Mouse (Mus musculus) testis, adult 2 months (tissue): ENCODE measurements around the gene Tbc1d8. TPM values are rescaled to one million over a fixed set of nuclear protein-coding genes. Genes with fewer than 3 reads are reported as not detected.

Experiments
- H3K27ac ChIP-seq: fragments of 200-500 bp; 2 replicates; pipeline ENCODE4 v1.5.1; 2012; ENCODE audit warnings: low read depth, low read length; ENCODE audit not compliant: control insufficient read depth, insufficient read depth
- H3K27me3 ChIP-seq: fragments of 200-500 bp; 2 replicates; pipeline ENCODE4 v1.6.1; 2012; ENCODE audit warnings: mild to moderate bottlenecking, low read length, moderate library complexity; ENCODE audit not compliant: control insufficient read depth, insufficient read depth
- H3K36me3 ChIP-seq: fragments of 200-500 bp; 2 replicates; pipeline ENCODE4 v1.6.1; 2012; ENCODE audit warnings: mild to moderate bottlenecking, low read length; ENCODE audit not compliant: control insufficient read depth, insufficient read depth
- H3K4me1 ChIP-seq: fragments of 200-500 bp; 2 replicates; pipeline ENCODE4 v1.6.1; 2012; ENCODE audit warnings: low read length; ENCODE audit not compliant: control insufficient read depth, insufficient read depth
- H3K4me3 ChIP-seq: fragments of 200-500 bp; 2 replicates; pipeline ENCODE4 v1.5.1; 2012; ENCODE audit warnings: low read depth, mild to moderate bottlenecking, low read length, moderate library complexity, mixed read lengths; ENCODE audit not compliant: control insufficient read depth
- CTCF ChIP-seq: fragments of 200-500 bp; IDR thresholded peaks from 2 replicates; pipeline ENCODE4 v1.5.1; 2012; ENCODE audit warnings: low read depth, mild to moderate bottlenecking, inconsistent platforms, low read length, moderate library complexity; ENCODE audit not compliant: control insufficient read depth, insufficient read depth, insufficient replicate concordance
- POLR2A ChIP-seq: fragments of 200-500 bp; IDR thresholded peaks from 2 replicates; pipeline ENCODE4 v1.6.1; 2012; ENCODE audit warnings: low read depth, mild to moderate bottlenecking, inconsistent platforms, low read length, moderate library complexity; ENCODE audit not compliant: control insufficient read depth
- polyA plus RNA-seq: library from polyadenylated mRNA; depleted of rRNA; stranded (reverse); fragments of >200 nt; gene quantifications from 2 replicates; pipeline ENCODE4 v1.2.3, GENCODE M21; 2012

Tbc1d8 gene
- polyA plus RNA-seq, 1 experiment = 10.0 TPM

DNA sequence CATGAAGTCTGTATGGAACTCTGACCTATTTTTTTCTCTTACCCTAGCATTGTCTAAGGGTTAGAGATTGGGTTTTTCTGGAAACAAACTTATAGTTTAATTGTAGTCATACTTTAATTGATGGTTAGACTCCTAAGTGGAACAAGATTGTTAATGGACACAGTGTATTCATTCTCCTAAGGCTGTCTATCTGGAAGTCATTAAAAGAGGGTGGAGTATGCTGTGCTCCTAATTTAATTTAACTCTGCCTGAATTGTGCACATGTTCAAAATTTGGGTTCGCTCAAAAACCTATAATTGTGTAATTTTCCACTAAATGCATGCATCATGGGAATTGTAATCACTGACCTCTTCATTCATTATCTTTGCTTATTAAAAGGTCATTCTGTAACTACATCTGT lies 113.0 kb downstream of the Tbc1d8 start:
- Histone ChIP-seq H3K36me3 (no peaks in the 10 kb centered on the region; the same call in 1 of the 2 replicates), H3K4me1 (peaks cover 11% of the 10 kb centered on the region), H3K27ac (no peak overlapping the region), H3K4me3 (no peak overlapping the region), H3K27me3 (no peaks in the 10 kb centered on the region)
- TF ChIP-seq CTCF (no peak), POLR2A (no peak)

- Histone ChIP-seq H3K4me3 (no peak overlapping the region), H3K27me3 (no peaks in the 10 kb centered on the region), H3K4me1 (peaks cover 8% of the 10 kb centered on the region), H3K36me3 (no peaks in the 10 kb centered on the region), H3K27ac (no peak overlapping the region)
- no peak for TF ChIP-seq CTCF
- no peak for TF ChIP-seq POLR2A
These were observed 116.1 kb downstream of the Tbc1d8 start for GRCm38 (mm10) chr1:39362515-39362893.

DNA sequence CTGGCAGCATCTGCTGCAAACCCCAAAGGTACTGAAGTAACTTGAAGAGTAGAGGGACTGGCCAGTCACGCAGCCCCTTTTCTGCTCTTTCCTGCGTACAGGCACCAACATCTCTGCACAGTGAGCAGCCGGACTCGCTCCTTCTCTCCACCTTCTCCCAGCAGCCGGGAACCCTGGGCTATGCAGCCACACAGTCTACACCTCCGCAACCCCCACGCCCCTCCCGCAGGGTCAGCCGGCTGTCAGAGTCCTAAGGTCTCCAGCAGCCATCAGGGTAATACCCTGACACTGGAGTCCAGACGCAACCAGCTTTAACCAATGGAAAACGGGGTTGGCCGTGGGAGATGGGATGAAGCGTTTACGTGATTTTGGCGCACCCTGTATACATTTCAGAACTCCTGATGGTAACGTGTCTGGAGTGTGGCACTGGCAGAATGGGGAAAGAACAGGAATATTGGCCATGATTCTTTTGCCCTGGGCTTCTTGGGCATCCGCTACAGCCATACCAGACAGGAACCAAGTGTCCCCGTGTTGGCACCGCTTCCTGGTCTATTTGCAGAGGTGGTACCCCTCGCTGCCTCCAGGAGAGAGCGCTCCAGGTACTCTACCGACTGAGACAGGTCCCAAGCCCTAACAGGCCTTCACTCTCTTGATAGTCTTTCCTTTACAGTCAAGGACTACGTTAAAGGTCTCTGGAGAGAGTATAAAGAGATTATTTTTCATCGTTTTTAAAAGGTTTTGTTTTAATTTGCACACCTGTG lies 116.6 kb downstream of the Tbc1d8 start:
- no peak overlapping the region for H3K27ac ChIP-seq
- no peak for TF ChIP-seq POLR2A
- no peaks in the 10 kb centered on the region for H3K27me3 ChIP-seq
- H3K4me1 ChIP-seq = peaks cover 6% of the 10 kb centered on the region
- no peaks in the 10 kb centered on the region for H3K36me3 ChIP-seq
- no peak overlapping the region for H3K4me3 ChIP-seq

GRCm38 (mm10) chr1:39349427-39349826 lies 129.1 kb downstream of the Tbc1d8 start:
- Histone ChIP-seq H3K4me3 (no peak overlapping the region), H3K4me1 (peaks cover 2% of the 10 kb centered on the region; the same call in 1 of the 2 replicates), H3K27ac (peak overlapping the region; percentile 39; the same call in 1 of the 2 replicates), H3K27me3 (no peaks in the 10 kb centered on the region), H3K36me3 (no peaks in the 10 kb centered on the region)
- TF ChIP-seq POLR2A (no peak), CTCF (no peak)

GRCm38 (mm10) chr1:39349001-39349400 lies 129.6 kb downstream of the Tbc1d8 start:
- H3K4me1 ChIP-seq = peaks cover 2% of the 10 kb centered on the region; the same call in 1 of the 2 replicates
- H3K4me3 ChIP-seq = no peak overlapping the region
- peak overlapping the region; percentile 53; the same call in 1 of the 2 replicates for H3K27ac ChIP-seq
- no peaks in the 10 kb centered on the region for H3K27me3 ChIP-seq
- H3K36me3 ChIP-seq = no peaks in the 10 kb centered on the region
- TF ChIP-seq POLR2A = no peak

- Histone ChIP-seq H3K36me3 (no peaks in the 10 kb centered on the region), H3K4me1 (peaks cover 4% of the 10 kb centered on the region), H3K4me3 (no peak overlapping the region), H3K27ac (no peak overlapping the region), H3K27me3 (no peaks in the 10 kb centered on the region)
- TF ChIP-seq POLR2A = no peak
- TF ChIP-seq CTCF = peak; percentile 19; the same call in 1 of the 2 replicates
These were observed 133.5 kb downstream of the Tbc1d8 start for GRCm38 (mm10) chr1:39344981-39345600.

GRCm38 (mm10) chr1:39343242-39343641 lies 135.3 kb downstream of the Tbc1d8 start:
- Histone ChIP-seq H3K27me3 (no peaks in the 10 kb centered on the region), H3K4me3 (no peak overlapping the region), H3K36me3 (no peaks in the 10 kb centered on the region), H3K27ac (no peak overlapping the region), H3K4me1 (peaks cover 2% of the 10 kb centered on the region)
- TF ChIP-seq POLR2A = no peak
- no peak for TF ChIP-seq CTCF
